Mouse (Mus musculus) inflammation-experienced regulatory T-cells, adult 6 months (primary cell): Measurements from ENCODE around the gene Lonrf2. TPM values are rescaled to one million over a fixed set of nuclear protein-coding genes. Genes with fewer than 3 reads are reported as not detected.

Source experiments
- ATAC-seq: one replicate; pipeline ENCODE4 v1.8.0; 2017
- polyA plus RNA-seq, 3 experiments: library from polyadenylated mRNA; unstranded; fragments of 100-300 nt; shearing (Covaris generic); gene quantifications; one replicate each; pipeline ENCODE4 v1.2.1; 2017

Lonrf2 gene
- polyA plus RNA-seq, 3 experiments from 2014 or later: not detected

- no peak for ATAC-seq
Observed at GRCm38 (mm10) chr1:38767812-38768211, 68.7 kb downstream of the Lonrf2 start.

- ATAC-seq: no peak
Observed at GRCm38 (mm10) chr1:38766661-38767572, 69.6 kb downstream of the Lonrf2 start.

- ATAC-seq: no peak
Observed at GRCm38 (mm10) chr1:38766254-38766653, 70.3 kb downstream of the Lonrf2 start.

GRCm38 (mm10) chr1:38763960-38764613 is 72.4 kb downstream of the Lonrf2 start:
- no peak for ATAC-seq

GRCm38 (mm10) chr1:38760424-38760823 is 76.1 kb downstream of the Lonrf2 start:
- no peak for ATAC-seq

GRCm38 (mm10) chr1:38757791-38758403 is 78.6 kb downstream of the Lonrf2 start:
- ATAC-seq: no peak

- no peak for ATAC-seq
Observed at GRCm38 (mm10) chr1:38743863-38744262, 92.6 kb downstream of the Lonrf2 start.

Other genes starting within 250 kb of the Lonrf2 start
- 10 to 100 TPM in 2 of 3 experiments, 1 to 10 TPM in 1; 4.1 to 16.7 (median 15.5) TPM for gene Aff3, start 171.8 kb downstream of the Lonrf2 start, polyA plus RNA-seq
- 10 to 100 TPM; 13.4 to 26.2 (median 21.8) TPM for gene Chst10, start 61.5 kb upstream of the Lonrf2 start, polyA plus RNA-seq
- gene Nms, start 102.4 kb upstream of the Lonrf2 start, polyA plus RNA-seq: not detected
- gene Pdcl3, start 148.9 kb upstream of the Lonrf2 start, polyA plus RNA-seq: 100 to 1,000 TPM; 144 to 205 (median 169) TPM